Mouse (Mus musculus): ENCODE data around the gene Dhfr. TPM values are rescaled to one million over a fixed set of nuclear protein-coding genes. Genes with fewer than 3 reads are reported as not detected.
A peak's percentile ranks its signal among the peaks of the same experiment; 100 is the strongest.

Gene Dhfr
- polyA plus RNA-seq (2015; fragmentation: Nextera tagmentation; extraction: Ambion mirVana) = 11.8 and 12.2 TPM in 2 replicates

DNA sequence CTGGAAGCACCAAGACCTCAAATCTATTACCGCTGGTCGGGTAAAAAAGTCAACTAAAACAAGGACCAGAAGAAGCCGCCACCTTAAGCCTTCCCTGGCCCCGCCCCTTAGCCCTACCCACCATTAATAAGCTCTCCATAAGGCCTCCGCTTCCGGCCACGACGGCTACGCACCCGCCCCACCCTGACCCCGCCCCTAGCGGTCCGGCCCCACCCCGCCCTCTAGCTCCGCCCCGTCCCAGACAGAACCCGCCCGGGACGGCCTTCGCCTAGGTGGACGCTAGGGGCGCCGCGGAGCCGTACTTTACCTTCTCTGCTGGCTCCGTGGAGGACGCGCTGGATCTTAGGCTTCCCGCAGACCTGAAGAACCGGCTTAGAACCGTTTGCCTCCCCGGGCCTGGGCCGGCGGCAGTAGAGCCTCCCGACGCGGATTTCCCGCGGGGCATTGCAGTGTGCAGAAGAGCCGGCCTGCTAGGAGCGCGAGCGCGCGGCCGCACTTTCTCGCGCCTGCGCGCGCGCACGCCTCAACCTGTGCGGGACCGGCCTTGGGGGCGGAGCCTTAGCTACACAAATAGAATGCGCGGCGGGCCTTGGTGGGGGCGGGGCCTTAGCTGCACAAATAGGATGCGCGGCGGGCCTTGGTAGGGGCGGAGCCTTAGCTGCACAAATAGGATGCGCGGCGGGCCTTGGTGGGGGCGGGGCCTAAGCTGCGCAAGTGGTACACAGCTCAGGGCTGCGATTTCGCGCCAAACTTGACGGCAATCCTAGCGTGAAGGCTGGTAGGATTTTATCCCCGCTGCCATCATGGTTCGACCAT is at the start of gene Dhfr, which contains the start of gene Msh3:
Gene Dhfr (plus strand): TSS at position 271 of the 816 bp plus-strand sequence.
Gene Msh3 (minus strand): TSS at position 548 of the 816 bp plus-strand sequence.
- peak; percentile 98 for ATAC-seq (ENCODE audit: insufficient number of reproducible peaks, low FRiP score, low TSS enrichment, low read depth)
- 1% methylated on average over 76 of the region's 76 CpGs for WGBS
- H3K27me3 ChIP-seq = no peaks in the 10 kb centered on the region
- H3K4me3 ChIP-seq = peak within 1 kb of the TSS; percentile 80
- peaks cover 24% of the 10 kb centered on the region for H3K4me1 ChIP-seq
- H3K9me3 ChIP-seq = no peaks in the 10 kb centered on the region
- peak within 1 kb of the TSS; percentile 74 for H3K9ac ChIP-seq
- H3K36me3 ChIP-seq = peaks cover 14% of the 10 kb centered on the region; the same call in 1 of the 2 replicates
- peak within 1 kb of the TSS; percentile 96 for H3K27ac ChIP-seq
- H3K4me2 ChIP-seq = peak within 1 kb of the TSS; percentile 97

DNA sequence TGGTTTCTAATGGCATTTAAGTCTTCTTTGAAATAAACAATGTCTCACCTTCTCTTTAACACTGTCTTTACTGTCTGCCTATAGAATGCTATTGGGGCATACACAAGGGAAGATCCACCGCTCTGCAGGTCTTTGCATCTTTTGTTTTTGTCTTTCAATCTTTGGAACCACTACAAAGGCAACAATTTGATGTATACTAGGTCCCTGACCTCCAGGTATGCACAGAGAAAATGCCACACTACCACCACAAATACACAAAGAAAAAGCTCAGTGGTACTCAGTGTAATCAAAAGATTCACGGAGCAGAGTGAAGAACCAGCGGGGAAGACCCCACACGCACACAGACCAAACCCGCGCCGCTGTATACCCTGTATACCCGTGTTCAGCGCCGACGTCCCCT is 48.8 kb upstream of the Dhfr start, which contains the start of gene Gm20379:
Gene Gm20379 (plus strand): TSS at position 301 of the 400 bp plus-strand sequence.
- H3K27ac ChIP-seq = no peak within 1 kb of the TSS
- H3K27me3 ChIP-seq = no peaks in the 10 kb centered on the region
- no peaks in the 10 kb centered on the region for H3K9me3 ChIP-seq
- peaks cover 4% of the 10 kb centered on the region; the same call in 1 of the 2 replicates for H3K4me1 ChIP-seq
- H3K9ac ChIP-seq = no peak within 1 kb of the TSS
- 97% methylated on average over 11 of the region's 11 CpGs for WGBS
- H3K36me3 ChIP-seq = peaks cover 13% of the 10 kb centered on the region
- no peak within 1 kb of the TSS for H3K4me3 ChIP-seq
- H3K4me2 ChIP-seq = no peak within 1 kb of the TSS
- no peak for ATAC-seq (ENCODE audit: insufficient number of reproducible peaks, low FRiP score, low TSS enrichment, low read depth)

DNA sequence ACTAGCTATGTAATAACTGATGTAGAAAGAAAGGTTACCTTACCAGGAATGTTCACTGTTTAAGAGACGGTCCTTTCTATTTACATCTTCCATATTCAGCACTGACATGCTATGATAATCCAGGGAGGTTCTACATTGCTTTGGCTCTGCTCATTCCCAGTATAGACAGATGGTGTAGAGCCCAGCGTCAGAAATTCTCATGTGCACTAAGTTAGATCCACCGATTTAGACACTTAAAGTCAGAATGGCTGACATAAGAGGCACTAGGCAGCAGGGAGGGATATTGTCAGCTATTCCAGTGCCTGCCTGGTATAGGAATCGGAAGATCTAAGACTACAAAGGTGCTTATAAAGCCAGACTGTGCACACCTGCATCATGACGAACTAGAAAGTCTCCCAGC is 39.9 kb upstream of the Dhfr start:
- H3K4me1 ChIP-seq = no peaks in the 10 kb centered on the region
- H3K27ac ChIP-seq = no peak overlapping the region
- H3K27me3 ChIP-seq = no peaks in the 10 kb centered on the region
- WGBS = 57% methylated on average over 5 of the region's 5 CpGs
- no peak overlapping the region for H3K4me3 ChIP-seq
- no peaks in the 10 kb centered on the region for H3K9me3 ChIP-seq
- H3K4me2 ChIP-seq = no peak overlapping the region
- H3K9ac ChIP-seq = no peak overlapping the region
- no peak for ATAC-seq (ENCODE audit: insufficient number of reproducible peaks, low FRiP score, low TSS enrichment, low read depth)
- H3K36me3 ChIP-seq = peaks cover 18% of the 10 kb centered on the region; the same call in 1 of the 2 replicates

DNA sequence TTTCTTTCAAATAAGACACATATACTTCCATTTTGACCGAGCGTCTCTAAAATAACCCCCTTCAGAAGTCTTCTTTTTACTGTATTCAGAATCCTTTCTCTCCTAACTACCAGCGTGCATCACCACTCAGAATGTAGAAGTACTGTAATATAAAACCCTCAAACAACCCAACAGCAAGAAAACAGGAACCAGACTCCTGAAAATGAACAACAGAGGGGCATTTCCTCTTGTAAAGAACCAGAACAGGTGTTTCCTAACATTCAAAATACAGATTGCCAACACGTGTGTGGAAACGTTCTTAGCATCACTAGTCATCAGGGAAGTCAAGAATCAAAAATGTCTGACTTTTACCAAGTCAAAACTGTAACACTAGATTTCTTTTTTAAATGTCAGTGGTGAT is 33.8 kb upstream of the Dhfr start:
- no peak overlapping the region for H3K9ac ChIP-seq
- H3K4me2 ChIP-seq = no peak overlapping the region
- WGBS = 50% methylated on average over 5 of the region's 5 CpGs
- H3K27me3 ChIP-seq = no peaks in the 10 kb centered on the region
- H3K36me3 ChIP-seq = peaks cover 2% of the 10 kb centered on the region; the same call in 1 of the 2 replicates
- H3K9me3 ChIP-seq = no peaks in the 10 kb centered on the region
- H3K4me1 ChIP-seq = no peaks in the 10 kb centered on the region
- H3K4me3 ChIP-seq = no peak overlapping the region
- no peak overlapping the region for H3K27ac ChIP-seq
- no peak for ATAC-seq (ENCODE audit: insufficient number of reproducible peaks, low FRiP score, low TSS enrichment, low read depth)

DNA sequence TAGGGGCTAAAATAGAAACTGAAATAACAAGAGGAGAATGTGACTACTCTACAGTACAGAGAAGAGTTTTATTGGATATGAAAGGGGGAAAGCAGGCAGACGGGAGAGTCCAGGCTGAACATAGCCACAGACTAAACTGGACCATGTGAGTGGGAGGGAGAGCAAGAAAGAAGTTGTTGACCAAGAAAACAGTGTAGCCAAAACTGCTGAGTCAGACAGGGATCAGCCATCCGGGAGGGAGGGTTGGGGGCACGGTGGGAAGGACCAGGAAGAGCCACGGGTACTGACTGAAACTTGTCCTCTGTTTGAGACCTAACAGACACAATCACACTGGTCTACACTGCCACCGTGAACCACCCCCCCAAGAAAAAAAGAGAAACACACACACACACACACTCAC is 28.5 kb upstream of the Dhfr start:
- Histone ChIP-seq H3K4me1 (no peaks in the 10 kb centered on the region), H3K9ac (no peak overlapping the region), H3K27me3 (no peaks in the 10 kb centered on the region), H3K36me3 (no peaks in the 10 kb centered on the region; the same call in 1 of the 2 replicates), H3K9me3 (no peaks in the 10 kb centered on the region), H3K4me3 (no peak overlapping the region), H3K4me2 (no peak overlapping the region), H3K27ac (no peak overlapping the region)
- 69% methylated on average over 5 of the region's 5 CpGs for WGBS
- ATAC-seq (ENCODE audit: insufficient number of reproducible peaks, low FRiP score, low TSS enrichment, low read depth) = no peak

DNA sequence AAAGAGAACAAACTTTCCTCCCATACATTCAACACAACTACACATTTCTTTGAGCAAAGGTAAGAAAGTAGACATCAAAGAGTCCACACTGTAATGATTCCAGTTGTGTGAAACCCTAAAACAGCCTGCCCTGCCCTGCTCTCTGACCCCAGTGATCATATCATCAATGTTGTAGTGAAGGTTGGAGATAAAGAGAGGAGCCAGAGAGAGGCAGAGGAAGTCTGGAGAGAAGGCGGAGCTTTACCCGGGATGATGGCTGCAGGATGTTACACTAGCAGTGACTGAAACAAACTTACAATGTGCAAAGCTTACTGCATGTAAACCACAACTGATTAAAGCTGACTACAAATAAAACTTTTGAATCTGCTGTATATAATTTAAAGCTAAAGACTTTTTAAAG is 26.5 kb upstream of the Dhfr start:
- ATAC-seq (ENCODE audit: insufficient number of reproducible peaks, low FRiP score, low TSS enrichment, low read depth) = no peak
- Histone ChIP-seq H3K27ac (no peak overlapping the region), H3K36me3 (no peaks in the 10 kb centered on the region), H3K9me3 (no peaks in the 10 kb centered on the region), H3K27me3 (no peaks in the 10 kb centered on the region), H3K4me2 (no peak overlapping the region), H3K4me1 (no peaks in the 10 kb centered on the region), H3K4me3 (no peak overlapping the region), H3K9ac (no peak overlapping the region)
- 83% methylated on average over 2 of the region's 2 CpGs for WGBS

DNA sequence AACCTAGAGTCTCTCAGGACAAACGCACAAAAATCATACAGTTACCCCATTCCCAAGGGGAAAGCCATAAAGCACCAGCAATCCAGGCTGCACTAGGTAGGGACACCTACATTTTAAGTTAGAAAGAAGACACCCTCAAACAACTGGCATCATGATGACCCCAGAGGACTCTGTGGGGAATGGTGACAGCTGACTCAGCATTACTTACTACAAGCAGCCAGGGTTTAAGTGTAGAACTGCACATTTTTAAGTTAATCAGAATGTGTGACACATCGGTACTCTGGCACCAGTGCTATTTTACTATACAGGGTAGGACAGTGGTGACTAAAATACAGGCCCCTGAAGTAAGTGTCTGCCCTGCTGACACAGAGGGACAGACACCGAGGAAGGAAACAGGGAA is 23.9 kb upstream of the Dhfr start:
- Histone ChIP-seq H3K4me1 (no peaks in the 10 kb centered on the region), H3K36me3 (no peaks in the 10 kb centered on the region), H3K9me3 (no peaks in the 10 kb centered on the region), H3K27me3 (no peaks in the 10 kb centered on the region), H3K4me2 (no peak overlapping the region), H3K4me3 (no peak overlapping the region), H3K9ac (no peak overlapping the region), H3K27ac (no peak overlapping the region)
- ATAC-seq (ENCODE audit: insufficient number of reproducible peaks, low FRiP score, low TSS enrichment, low read depth) = no peak
- WGBS = 89% methylated on average over 3 of the region's 3 CpGs

DNA sequence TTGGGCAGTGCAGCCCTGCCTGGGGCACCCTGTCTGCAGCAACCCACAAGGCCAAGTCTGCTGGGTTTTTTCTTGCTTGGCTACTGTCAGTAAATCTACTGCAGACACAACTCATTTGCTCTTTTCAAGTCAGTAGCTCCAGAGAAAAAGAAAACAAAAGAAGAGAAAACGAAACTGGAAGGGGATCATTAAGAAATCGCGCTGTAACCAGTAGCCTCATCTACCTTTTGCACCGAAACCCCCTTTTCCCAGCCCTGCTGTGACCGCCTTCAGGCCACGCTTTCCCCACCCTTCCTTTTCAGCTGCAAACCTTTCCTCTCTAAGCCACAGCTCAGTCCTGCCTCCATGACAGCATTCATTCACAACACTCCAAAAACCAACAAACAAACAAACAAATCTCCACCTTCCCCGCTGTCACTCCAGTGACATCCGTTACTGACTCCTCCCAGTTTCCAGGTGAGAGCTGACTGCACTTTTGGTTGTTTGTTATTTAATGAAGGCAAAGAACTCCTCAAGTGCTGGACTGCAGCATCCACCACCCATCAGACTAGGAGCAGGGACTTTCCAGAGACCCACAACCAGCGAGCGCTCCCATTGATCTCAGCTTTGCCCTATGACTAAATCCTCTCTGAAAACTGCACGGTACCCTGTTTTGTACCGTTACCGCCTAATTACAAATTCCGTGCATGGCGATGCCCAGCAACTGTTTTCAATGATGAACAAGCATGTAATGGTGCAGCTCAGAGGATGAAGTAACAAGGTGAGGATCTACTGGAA is 22.2 kb upstream of the Dhfr start:
- ATAC-seq (ENCODE audit: insufficient number of reproducible peaks, low FRiP score, low TSS enrichment, low read depth) = no peak
- WGBS = 89% methylated on average over 15 of the region's 15 CpGs
- Histone ChIP-seq H3K4me3 (no peak overlapping the region), H3K36me3 (no peaks in the 10 kb centered on the region), H3K4me1 (no peaks in the 10 kb centered on the region), H3K27me3 (no peaks in the 10 kb centered on the region), H3K27ac (no peak overlapping the region), H3K4me2 (no peak overlapping the region), H3K9ac (no peak overlapping the region), H3K9me3 (no peaks in the 10 kb centered on the region)

DNA sequence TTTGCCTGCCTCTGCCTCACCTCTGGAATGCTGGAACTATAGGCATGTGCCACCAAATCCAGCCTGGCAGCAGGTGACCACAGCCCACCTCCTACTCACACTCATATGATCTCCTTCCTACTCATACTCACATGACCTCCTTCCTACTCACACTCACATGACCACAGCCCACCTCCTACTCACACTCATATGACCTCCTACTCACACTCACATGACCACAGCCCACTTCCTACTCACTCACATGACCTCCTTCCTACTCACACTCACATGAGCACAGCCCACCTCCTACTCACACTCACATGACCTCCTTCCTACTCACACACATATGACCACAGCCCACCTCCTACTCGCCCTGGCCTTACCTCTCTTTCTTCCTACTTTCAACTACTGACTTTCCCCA is 17.7 kb upstream of the Dhfr start:
- 93% methylated on average over 1 of the region's 1 CpGs for WGBS
- H3K4me3 ChIP-seq = no peak overlapping the region
- 0 out of 2 replicates have a peak, but pooled peaks cover under 1% of the 10 kb centered on the region for H3K36me3 ChIP-seq
- H3K4me1 ChIP-seq = no peaks in the 10 kb centered on the region
- H3K4me2 ChIP-seq = no peak overlapping the region
- no peaks in the 10 kb centered on the region for H3K9me3 ChIP-seq
- no peak overlapping the region for H3K9ac ChIP-seq
- no peak overlapping the region for H3K27ac ChIP-seq
- H3K27me3 ChIP-seq = no peaks in the 10 kb centered on the region
- ATAC-seq (ENCODE audit: insufficient number of reproducible peaks, low FRiP score, low TSS enrichment, low read depth) = no peak

DNA sequence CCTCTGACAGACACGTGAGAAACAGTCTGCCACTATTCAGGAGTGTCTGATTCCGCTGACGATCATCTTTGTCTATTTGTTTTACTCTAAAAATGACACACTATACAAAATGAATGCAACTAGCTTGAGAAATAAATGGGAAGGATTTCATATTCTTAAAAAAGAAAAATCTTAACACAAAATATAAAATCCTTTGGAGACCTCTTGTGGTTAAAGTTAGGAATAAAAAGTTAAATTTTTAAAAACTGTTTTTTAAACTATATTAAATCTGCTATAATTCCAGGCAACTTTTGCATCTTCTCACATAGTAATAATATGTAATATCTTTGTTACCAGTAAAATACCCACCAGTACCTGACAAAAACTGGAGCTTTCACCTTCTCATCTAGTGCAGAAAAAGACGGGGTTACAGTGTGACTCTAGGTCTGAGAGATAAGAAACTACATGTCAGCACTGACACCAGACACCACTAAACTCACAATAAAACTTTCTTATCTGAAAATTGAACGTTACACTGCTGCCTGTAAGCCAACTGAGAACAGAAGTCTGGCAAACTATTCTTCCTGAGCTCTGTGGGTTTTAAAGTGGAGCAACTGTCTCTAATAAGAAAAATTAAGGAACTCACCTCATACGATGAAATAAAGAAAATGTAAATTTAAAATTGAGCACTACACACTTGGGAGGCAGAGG is 16.6 kb upstream of the Dhfr start:
- no peak for ATAC-seq (ENCODE audit: insufficient number of reproducible peaks, low FRiP score, low TSS enrichment, low read depth)
- H3K9ac ChIP-seq = no peak overlapping the region
- peaks cover 11% of the 10 kb centered on the region for H3K36me3 ChIP-seq
- 81% methylated on average over 6 of the region's 6 CpGs for WGBS
- no peaks in the 10 kb centered on the region for H3K9me3 ChIP-seq
- H3K4me2 ChIP-seq = no peak overlapping the region
- no peak overlapping the region for H3K27ac ChIP-seq
- no peaks in the 10 kb centered on the region for H3K4me1 ChIP-seq
- H3K27me3 ChIP-seq = no peaks in the 10 kb centered on the region
- H3K4me3 ChIP-seq = no peak overlapping the region

DNA sequence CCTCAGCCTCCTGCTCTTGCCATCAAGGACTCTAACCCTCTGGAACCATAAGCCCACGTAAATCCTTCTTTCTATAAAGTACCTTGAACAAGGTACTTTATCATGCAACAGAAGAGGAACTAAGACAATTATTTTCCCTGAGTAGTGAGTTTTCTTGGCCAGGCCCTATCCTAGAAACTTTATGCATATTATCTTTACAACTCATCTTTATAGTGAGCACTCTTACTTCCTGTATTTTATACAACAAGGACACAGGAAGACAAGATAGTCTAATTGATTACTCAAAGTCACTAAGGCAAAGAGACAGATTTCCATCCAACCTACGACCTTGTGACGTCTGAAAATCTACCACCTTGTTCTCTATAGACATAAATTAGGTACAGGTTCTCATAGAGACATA is 14.7 kb upstream of the Dhfr start:
- WGBS = 89% methylated on average over 3 of the region's 3 CpGs
- Histone ChIP-seq H3K4me3 (no peak overlapping the region), H3K4me1 (no peaks in the 10 kb centered on the region), H3K27ac (no peak overlapping the region), H3K36me3 (peaks cover 29% of the 10 kb centered on the region), H3K9me3 (no peaks in the 10 kb centered on the region), H3K9ac (no peak overlapping the region), H3K4me2 (no peak overlapping the region), H3K27me3 (no peaks in the 10 kb centered on the region)
- no peak for ATAC-seq (ENCODE audit: insufficient number of reproducible peaks, low FRiP score, low TSS enrichment, low read depth)

All from limb, embryonic 15.5 days (tissue).